Mouse (Mus musculus) thymus, adult 18-20 months (tissue): ENCODE results near the gene Sh2d7.
"Not testable (repeated sequence)": the region's sequence is repeated elsewhere in the genome, so short reads cannot be mapped to it uniquely, and the experiment has no call there.

Source experiments
- DNase-seq, 2 experiments: peaks; one replicate each; pipeline ENCODE4 v3.0.0; 2022; ENCODE audit warnings: mixed read lengths in 2 of 2

Sh2d7 gene

DNA sequence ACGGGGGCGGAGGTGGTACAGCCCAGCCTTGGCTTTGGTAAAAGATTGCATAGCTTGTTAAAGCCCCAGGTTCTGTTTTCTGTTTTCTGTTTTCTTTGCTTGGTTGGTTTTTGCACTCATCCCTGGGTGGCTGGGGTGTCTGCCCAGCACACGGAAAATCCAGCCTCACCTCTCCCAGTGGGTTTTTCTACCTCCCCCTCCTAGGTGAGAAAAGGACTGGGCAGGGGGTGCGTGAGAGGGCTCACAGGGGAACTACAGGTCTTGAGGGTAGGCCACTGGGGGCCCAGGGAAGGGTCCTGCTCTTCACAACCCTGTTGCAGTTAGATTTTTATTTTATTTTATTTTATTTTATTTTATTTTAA is 6.2 kb downstream of the Sh2d7 start:
- no peak for DNase-seq

DNA sequence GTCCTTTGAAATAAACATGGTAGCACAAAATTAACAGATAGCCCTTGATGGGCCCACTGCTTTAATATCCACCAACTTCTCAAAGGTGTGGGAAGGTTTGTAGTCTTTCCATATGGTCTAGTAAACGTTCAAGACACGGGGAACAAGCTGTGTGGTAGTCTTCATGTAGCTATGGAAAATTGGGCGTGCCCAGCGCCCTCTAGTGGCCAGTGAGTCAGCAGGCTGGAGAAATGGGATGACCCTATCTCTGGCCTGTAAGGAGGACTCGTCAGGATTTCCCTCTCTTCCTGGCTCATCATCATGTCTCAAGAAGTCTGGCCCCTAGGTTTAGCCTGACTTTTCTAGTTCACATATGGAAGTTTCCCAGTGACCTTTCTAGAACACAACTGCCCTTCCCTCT is 8.8 kb downstream of the Sh2d7 start:
- DNase-seq: no peak

DNA sequence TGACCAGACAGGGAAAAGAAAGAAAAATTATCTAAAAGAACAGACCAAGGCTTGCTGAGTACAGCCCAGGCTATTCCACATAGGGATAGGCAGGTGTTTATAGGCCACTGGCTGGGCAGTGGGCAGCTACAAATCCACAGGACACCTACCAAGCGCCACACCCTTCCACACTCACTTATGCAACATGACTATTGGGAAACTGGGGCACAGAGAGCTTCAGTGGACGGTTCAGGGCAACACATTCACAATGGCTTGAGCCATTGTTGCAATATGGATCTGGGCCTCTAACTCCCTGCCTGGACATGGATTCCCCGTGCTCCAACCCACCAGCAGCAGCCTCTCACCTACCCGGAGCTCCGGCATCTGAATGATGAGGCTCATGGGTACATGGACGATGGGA is 10.6 kb downstream of the Sh2d7 start:
- no peak for DNase-seq

DNA sequence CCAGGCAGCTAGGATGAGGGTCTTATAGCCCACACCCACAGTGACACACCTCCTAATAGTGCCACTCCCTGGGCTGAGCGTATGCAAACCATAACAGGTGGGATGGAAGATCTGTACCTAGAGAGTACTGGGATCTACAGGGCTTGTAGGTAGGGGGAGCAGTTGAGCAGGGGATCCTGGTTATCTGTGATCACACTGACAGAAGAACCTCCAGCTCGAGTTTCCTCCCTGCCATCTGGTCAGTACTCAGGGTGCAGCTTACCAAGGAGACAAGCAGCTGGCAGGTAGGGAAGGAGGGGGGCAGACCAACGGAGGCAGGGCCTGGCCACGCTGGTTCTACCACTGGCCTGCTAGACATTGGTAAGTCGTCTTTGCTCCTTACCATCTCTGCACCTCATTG is 13.6 kb downstream of the Sh2d7 start:
- DNase-seq: no peak

DNA sequence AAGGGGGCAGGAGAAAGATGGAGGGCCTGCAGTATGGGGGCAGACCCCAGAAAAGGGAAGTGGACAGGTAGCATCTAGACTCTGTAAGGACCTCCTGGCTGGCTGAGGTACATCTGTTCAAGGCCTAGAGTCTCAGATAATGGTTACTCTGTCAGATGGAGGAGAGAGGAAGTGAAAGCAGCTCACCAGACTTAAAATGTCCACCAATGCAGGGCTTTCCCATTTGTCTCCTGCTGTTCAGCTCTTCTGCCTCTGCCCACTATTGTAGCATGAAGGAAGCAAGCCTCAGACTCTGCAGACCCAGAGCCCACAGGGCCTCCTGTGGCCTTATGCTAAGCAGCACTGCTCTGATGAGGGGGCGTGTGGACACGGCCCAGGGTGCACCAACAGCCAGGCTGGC is 16.3 kb downstream of the Sh2d7 start:
- DNase-seq: no peak

- no peak for DNase-seq
Measured at GRCm38 (mm10) chr9:54558731-54559130, 19.9 kb downstream of the Sh2d7 start.

DNA sequence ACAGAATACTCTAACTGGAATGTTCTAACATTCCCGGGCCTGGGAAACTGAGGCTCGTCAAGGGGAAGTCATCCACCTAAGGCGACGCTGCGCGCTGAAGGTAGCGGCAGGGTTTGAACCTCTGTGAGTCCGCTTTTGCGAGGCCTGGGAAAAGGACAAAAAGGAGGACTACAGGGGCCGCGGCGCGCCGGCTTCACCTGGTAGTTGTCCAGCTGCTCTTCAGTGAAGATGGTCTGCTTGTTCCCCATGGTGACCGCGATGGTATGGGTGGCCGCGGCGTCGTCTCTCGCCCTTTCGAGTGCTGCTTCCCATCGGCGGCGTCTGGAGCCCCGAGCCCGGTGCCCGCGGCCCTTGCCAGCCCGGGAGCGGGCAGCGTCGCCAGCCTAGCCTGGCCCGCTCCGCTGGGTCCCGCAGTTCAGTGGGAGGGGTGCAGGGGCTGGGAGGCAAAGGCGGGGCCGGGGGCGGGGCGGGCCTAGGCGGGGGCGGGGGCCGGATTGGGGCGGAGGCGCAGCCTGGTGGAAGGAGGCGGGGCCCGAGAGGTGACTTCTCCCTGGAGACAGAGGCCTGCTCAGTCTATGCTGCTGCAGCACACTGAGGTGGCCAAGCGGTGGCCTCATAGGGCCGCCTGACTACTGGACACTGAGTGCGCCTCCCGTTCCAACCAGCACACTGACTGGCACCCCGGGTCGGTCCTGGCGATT is 21.1 kb downstream of the Sh2d7 start, which contains the start of gene Cib2:
TSS of gene Cib2 (minus strand) at position 448 of the 701 bp plus-strand sequence.
- peak; percentile 64 to 66 for DNase-seq

DNA sequence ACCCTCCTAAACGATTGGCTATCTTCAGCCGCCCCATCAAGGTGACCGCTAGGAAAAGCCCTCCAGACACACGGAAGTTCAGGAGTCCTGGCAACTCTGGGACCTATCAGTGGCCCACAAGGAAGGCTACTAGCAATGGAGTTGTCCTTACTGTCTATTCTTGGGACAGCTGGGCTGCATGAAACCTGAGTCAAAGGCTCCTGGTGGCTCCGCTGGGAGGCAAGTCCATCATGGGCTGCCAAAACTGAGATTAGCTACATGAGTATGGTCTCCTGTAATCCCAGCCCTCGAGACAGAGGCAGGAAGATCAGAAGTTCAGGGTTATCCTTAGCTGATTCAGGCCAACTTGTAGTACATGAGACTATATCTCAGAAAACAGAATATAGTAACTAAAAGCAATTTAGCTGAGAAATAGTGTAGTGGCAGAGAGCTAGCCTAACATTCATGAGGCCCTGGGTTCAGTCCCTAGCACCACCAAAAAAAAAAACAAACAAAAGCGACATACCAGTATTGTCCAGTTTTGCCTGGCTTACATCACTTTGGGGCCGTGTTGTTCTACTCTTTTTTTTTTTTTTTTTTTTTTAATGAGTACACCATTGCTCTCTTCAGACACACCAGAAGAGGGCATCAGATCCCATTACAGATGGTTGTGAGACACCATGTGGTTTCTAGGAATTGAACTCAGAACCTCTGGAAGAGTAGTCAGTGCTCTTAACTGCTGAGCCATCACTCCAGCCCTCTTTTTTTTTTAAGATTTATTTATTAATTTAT is 22.2 kb downstream of the Sh2d7 start:
- no peak for DNase-seq

DNA sequence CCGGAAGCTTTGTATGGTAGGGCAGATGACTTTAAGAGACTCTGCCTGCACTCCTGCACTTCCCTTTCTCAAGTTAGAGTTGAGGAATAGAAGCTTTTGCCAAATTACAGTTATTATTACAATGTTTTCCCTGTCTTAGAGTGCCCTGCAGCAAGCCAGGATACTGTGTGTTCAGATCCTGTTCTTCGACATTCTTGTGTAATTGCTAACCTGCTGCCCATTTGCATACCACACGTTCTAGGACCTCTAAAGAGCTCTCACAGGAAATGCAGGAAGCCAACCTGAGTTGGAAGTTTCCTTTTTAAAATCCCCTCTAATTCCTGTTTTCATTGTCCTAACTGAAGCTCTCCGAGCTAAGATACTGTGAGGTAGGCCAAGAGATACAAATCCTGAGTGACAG is 28.2 kb downstream of the Sh2d7 start:
- DNase-seq: no peak

DNA sequence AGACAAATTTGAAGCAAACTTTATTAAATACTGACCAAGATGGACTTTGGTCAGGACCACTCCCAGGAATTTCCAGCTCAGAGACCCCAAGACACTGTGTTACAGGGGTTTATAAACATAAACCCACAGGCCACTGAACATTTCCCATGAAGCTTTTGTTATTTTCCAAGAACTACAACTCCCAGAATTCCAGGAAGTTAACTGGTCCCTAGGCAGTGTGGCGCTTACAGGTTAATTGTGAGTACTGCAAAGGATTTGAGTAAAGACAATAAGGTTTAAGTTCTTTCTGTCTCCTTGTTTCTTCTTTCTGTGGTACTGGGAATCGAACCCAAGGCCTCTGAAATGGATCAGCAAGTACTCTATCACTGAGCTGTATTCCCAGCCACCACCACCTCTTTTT is 29.9 kb downstream of the Sh2d7 start:
- DNase-seq: no peak

- DNase-seq: no peak
Measured at GRCm38 (mm10) chr9:54571130-54571839, 32.5 kb downstream of the Sh2d7 start.

GRCm38 (mm10) chr9:54583712-54584111 is 44.9 kb downstream of the Sh2d7 start:
- no peak for DNase-seq

DNA sequence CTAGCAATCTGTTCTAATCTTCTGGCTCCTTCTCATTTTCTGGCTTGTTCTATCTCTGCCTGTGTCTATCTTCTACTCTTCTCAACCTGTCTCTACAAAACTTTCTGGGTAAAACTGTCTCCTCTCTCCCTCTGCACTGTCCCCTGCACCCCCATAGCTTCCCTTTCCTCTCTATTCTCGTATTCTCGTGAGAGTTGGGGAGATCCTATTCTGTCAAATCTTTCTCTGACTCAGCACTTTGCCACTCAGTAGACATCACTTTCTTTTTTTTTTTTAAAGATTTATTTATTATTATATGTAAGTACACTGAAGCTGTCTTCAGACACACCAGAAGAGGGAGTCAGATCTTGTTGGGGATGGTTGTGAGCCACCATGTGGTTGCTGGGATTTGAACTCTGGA is 45.3 kb downstream of the Sh2d7 start:
- DNase-seq: not testable (repeated sequence)

DNA sequence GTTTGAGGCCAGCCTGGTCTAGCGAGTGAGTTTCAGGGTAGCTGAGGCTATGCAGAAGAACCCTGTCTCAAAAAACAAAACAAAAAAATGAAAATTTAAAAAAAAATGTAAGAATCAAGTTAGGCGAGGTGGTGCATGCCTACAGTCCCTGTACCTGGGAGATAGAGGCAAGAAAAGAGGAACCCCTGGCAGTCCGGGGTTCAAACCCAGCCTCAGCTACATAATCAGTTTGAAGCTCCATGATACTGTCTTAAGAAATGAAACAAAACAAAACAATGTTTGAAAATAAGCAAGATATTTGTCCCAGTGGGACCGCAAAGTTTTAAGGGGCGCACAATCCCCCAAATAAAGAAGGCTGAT is 47.0 kb downstream of the Sh2d7 start:
- no peak for DNase-seq

- DNase-seq: peak; percentile 98 to 99
Measured at GRCm38 (mm10) chr9:54586199-54587061, 47.6 kb downstream of the Sh2d7 start, which contains the start of gene Idh3a. TSS of gene Idh3a (plus strand) at chr9:54586334.

GRCm38 (mm10) chr9:54587863-54588262 is 49.1 kb downstream of the Sh2d7 start:
- no peak for DNase-seq

GRCm38 (mm10) chr9:54593652-54594051 is 54.9 kb downstream of the Sh2d7 start:
- DNase-seq: not testable (repeated sequence)
